Mouse (Mus musculus): ENCODE data around the gene Snap23.

DNA sequence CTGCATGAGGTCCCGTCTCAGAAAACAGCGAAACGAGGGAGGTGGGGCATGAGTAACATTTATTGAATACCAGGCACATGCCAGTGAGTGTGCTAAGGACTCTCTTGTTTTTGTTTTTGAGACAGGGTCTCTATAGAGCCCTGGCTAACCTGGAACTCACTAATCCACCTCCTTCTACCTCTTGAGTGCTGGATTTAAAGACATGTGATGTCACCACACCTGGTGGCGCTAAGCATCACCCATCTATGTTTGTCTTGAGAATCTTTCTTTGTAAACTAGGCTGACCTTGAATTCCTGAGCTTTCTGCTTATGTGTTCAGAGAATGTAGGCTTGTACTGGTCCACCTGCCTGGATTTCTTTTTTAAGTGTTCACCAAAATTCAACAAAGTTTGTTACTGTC, 10.3 kb downstream of the Snap23 start:
- TF ChIP-seq GATA1 (IDR thresholded peaks at IDR 0.05; ENCODE audit: low read length), result no peak
- TF ChIP-seq TAL1 (IDR thresholded peaks at IDR 0.05; ENCODE audit: low read length), result no peak

Measured in erythroblast, embryonic 14.5 days (primary cell).